Mouse (Mus musculus): ENCODE data around the gene Gm3417.

GRCm38 (mm10) chr17:14931469-14931868, 47.1 kb downstream of the Gm3417 start:
- TF ChIP-seq CTCF (IDR thresholded peaks at IDR 0.05) (no peak), POLR2A (IDR thresholded peaks at IDR 0.05; ENCODE audit: insufficient read depth, low read depth, low read length) (no peak)

All from heart, adult 2 months (tissue).